Mouse (Mus musculus) CH12.LX (cell line): ENCODE measurements around the gene Tulp4. TPM values are rescaled to one million over a fixed set of nuclear protein-coding genes. Genes with fewer than 3 reads are reported as not detected.

Source experiments
- DNase-seq: peaks from one replicate; pipeline ENCODE4 v3.0.0-alpha.2; 2013; ENCODE audit errors: extremely low read depth
- H3K27ac ChIP-seq: 2 replicates; pipeline ENCODE4 v1.5.1; 2012; ENCODE audit warnings: low read depth, mild to moderate bottlenecking, control low read depth, moderate library complexity; ENCODE audit not compliant: insufficient read depth
- H3K27me3 ChIP-seq: replicated peaks from 2 replicates; pipeline ENCODE3; 2012; ENCODE audit warnings: inconsistent platforms
- H3K36me3 ChIP-seq, 2 experiments: replicated peaks in 1 of 2; 2 replicates each; pipeline versions ENCODE3 to v1.6.1; 2012; ENCODE audit warnings: inconsistent platforms in 1 of 2, low read length in 1 of 2, mild to moderate bottlenecking in 1 of 2, mixed read lengths in 1 of 2, moderate library complexity in 1 of 2; ENCODE audit not compliant: control insufficient read depth in 1 of 2, insufficient read depth in 1 of 2
- H3K4me1 ChIP-seq, 2 experiments: 2 replicates each; pipeline ENCODE4 v1.6.1; 2012; ENCODE audit warnings: inconsistent platforms in 1 of 2, moderate library complexity in 1 of 2; ENCODE audit not compliant: insufficient read depth in 2 of 2, control insufficient read depth in 1 of 2
- H3K4me2 ChIP-seq: 2 replicates; pipeline ENCODE4 v1.6.1; 2012; ENCODE audit warnings: low read depth, mild to moderate bottlenecking, control low read depth; ENCODE audit not compliant: poor library complexity, insufficient read depth, severe bottlenecking
- H3K4me3 ChIP-seq, 3 experiments: fragments of 150-350 bp in 1 of 3; sonication (generic) in 1 of 3; replicated peaks in 1 of 3; 2 replicates each; pipeline versions ENCODE3 to v1.5.1; 2011 to 2012; ENCODE audit warnings: low read depth in 2 of 3, low read length in 2 of 3, mild to moderate bottlenecking in 2 of 3, moderate library complexity in 2 of 3, control low read depth in 1 of 3, improper control_type of control experiment in 1 of 3, inconsistent platforms in 1 of 3, mixed read lengths in 1 of 3; ENCODE audit not compliant: poor library complexity in 1 of 3
- H3K79me2 ChIP-seq: replicated peaks from 2 replicates; pipeline ENCODE4 v1.6.1; 2012; ENCODE audit warnings: mild to moderate bottlenecking, moderate library complexity; ENCODE audit not compliant: control insufficient read depth, poor library complexity, insufficient read depth, severe bottlenecking; ENCODE audit errors: extremely low read depth
- H3K9ac ChIP-seq: 2 replicates; pipeline ENCODE4 v1.6.1; 2012; ENCODE audit warnings: low read depth, mild to moderate bottlenecking, control low read depth, moderate library complexity; ENCODE audit not compliant: insufficient read depth
- H3K9me3 ChIP-seq: replicated peaks from 2 replicates; pipeline ENCODE3; 2012; ENCODE audit warnings: low read length, inconsistent platforms, mixed read lengths
- BHLHE40 ChIP-seq: IDR thresholded peaks from 2 replicates; pipeline ENCODE4 v1.6.1; 2011; ENCODE audit warnings: mild to moderate bottlenecking, low read depth, low read length, improper control_type of control experiment
- CTCF ChIP-seq, 2 experiments: IDR thresholded peaks in 1 of 2; conservative IDR thresholded peaks in 1 of 2; 2 replicates each; pipeline ENCODE4 v1.5.1; 2011 to 2012; ENCODE audit warnings: low read depth in 2 of 2, low read length in 2 of 2, improper control_type of control experiment in 1 of 2, inconsistent platforms in 1 of 2, mild to moderate bottlenecking in 1 of 2, moderate library complexity in 1 of 2
- E2F4 ChIP-seq: IDR thresholded peaks from 2 replicates; pipeline ENCODE4 v1.6.1; 2011; ENCODE audit warnings: low read depth, low read length, improper control_type of control experiment; ENCODE audit not compliant: insufficient replicate concordance
- ELF1 ChIP-seq: IDR thresholded peaks from 2 replicates; pipeline ENCODE4 v1.6.1; 2014; ENCODE audit warnings: low read depth, mild to moderate bottlenecking, inconsistent platforms, low read length, improper control_type of control experiment
- ETS1 ChIP-seq: conservative IDR thresholded peaks from 2 replicates; pipeline ENCODE4 v1.6.1; 2012; ENCODE audit warnings: low read depth, mild to moderate bottlenecking, inconsistent platforms, low read length, improper control_type of control experiment, moderate library complexity
- IRF4 ChIP-seq: IDR thresholded peaks from 2 replicates; pipeline ENCODE4 v1.6.1; 2014; ENCODE audit warnings: low read depth, mild to moderate bottlenecking, inconsistent platforms, low read length, improper control_type of control experiment
- JUND ChIP-seq: conservative IDR thresholded peaks from 2 replicates; pipeline ENCODE4 v1.6.1; 2011; ENCODE audit warnings: low read depth, low read length, improper control_type of control experiment
- MAX ChIP-seq: IDR thresholded peaks from 2 replicates; pipeline ENCODE4 v1.6.1; 2011; ENCODE audit warnings: low read length, improper control_type of control experiment
- MAZ ChIP-seq: IDR thresholded peaks from 2 replicates; pipeline ENCODE4 v1.6.1; 2012; ENCODE audit warnings: low read depth, mild to moderate bottlenecking, inconsistent platforms, low read length, improper control_type of control experiment, moderate library complexity
- MEF2A ChIP-seq: IDR thresholded peaks from 2 replicates; pipeline ENCODE4 v1.6.1; 2014; ENCODE audit warnings: low read depth, mild to moderate bottlenecking, inconsistent platforms, low read length, improper control_type of control experiment, borderline replicate concordance
- MXI1 ChIP-seq: IDR thresholded peaks from 2 replicates; pipeline ENCODE4 v1.6.1; 2011; ENCODE audit warnings: mild to moderate bottlenecking, low read depth, low read length, improper control_type of control experiment
- NELFE ChIP-seq: IDR thresholded peaks from 2 replicates; pipeline ENCODE4 v1.6.1; 2011; ENCODE audit warnings: low read depth, low read length, improper control_type of control experiment
- NRF1 ChIP-seq: IDR thresholded peaks from 2 replicates; pipeline ENCODE4 v1.6.1; 2014; ENCODE audit warnings: low read depth, mild to moderate bottlenecking, inconsistent platforms, low read length, improper control_type of control experiment, moderate library complexity
- PAX5 ChIP-seq: IDR thresholded peaks from 2 replicates; pipeline ENCODE4 v1.6.1; 2012; ENCODE audit warnings: low read length, inconsistent platforms, mixed read lengths
- POLR2A ChIP-seq: IDR thresholded peaks from 2 replicates; pipeline ENCODE4 v1.6.1; 2011; ENCODE audit warnings: low read depth, mild to moderate bottlenecking, improper control_type of control experiment, low read length
- POLR2AphosphoS2 ChIP-seq: IDR thresholded peaks from 2 replicates; pipeline ENCODE4 v1.6.1; 2011; ENCODE audit warnings: low read depth, low read length, improper control_type of control experiment
- RAD21 ChIP-seq: IDR thresholded peaks from 2 replicates; pipeline ENCODE4 v1.6.1; 2011; ENCODE audit warnings: low read depth, mild to moderate bottlenecking, low read length, improper control_type of control experiment, moderate library complexity
- RCOR1 ChIP-seq: conservative IDR thresholded peaks from 2 replicates; pipeline ENCODE4 v1.6.1; 2012; ENCODE audit warnings: low read depth, mild to moderate bottlenecking, inconsistent platforms, low read length, improper control_type of control experiment
- SIN3A ChIP-seq: IDR thresholded peaks from 2 replicates; pipeline ENCODE4 v1.6.1; 2012; ENCODE audit warnings: low read length, improper control_type of control experiment, inconsistent platforms
- SMC3 ChIP-seq: IDR thresholded peaks from 2 replicates; pipeline ENCODE4 v1.6.1; 2011; ENCODE audit warnings: low read depth, low read length, improper control_type of control experiment
- TBP ChIP-seq: conservative IDR thresholded peaks from 2 replicates; pipeline ENCODE4 v1.6.1; 2011; ENCODE audit warnings: low read depth, low read length, improper control_type of control experiment
- TCF12 ChIP-seq: IDR thresholded peaks from 2 replicates; pipeline ENCODE4 v1.6.1; 2014; ENCODE audit warnings: low read depth, mild to moderate bottlenecking, inconsistent platforms, low read length, improper control_type of control experiment
- UBTF ChIP-seq: IDR thresholded peaks from 2 replicates; pipeline ENCODE4 v1.6.1; 2012; ENCODE audit warnings: low read depth, mild to moderate bottlenecking, inconsistent platforms, low read length, improper control_type of control experiment, moderate library complexity
- USF1 ChIP-seq: IDR thresholded peaks from 2 replicates; pipeline ENCODE4 v1.6.1; 2014; ENCODE audit warnings: low read depth, mild to moderate bottlenecking, inconsistent platforms, low read length, improper control_type of control experiment
- ZMIZ1 ChIP-seq: IDR thresholded peaks from 2 replicates; pipeline ENCODE4 v1.6.1; 2012; ENCODE audit warnings: low read depth, mild to moderate bottlenecking, inconsistent platforms, low read length, improper control_type of control experiment
- ZNF384 ChIP-seq: IDR thresholded peaks from 2 replicates; pipeline ENCODE4 v1.6.1; 2012; ENCODE audit warnings: low read depth, low read length, improper control_type of control experiment, inconsistent platforms
- dilution Hi-C: fragments of 300-500 bp; cut with MboI; formaldehyde crosslinking; loops from 2 replicates; pipeline ENCODE4 v1.14.3; 2020; ENCODE audit warnings: low sequenced_read_pairs; ENCODE audit not compliant: extremely low pct_unique_long_range_greater_than_20kb, extremely low pct_ligation_motif_present
- in situ Hi-C: fragments of 300-500 bp; cut with MboI; formaldehyde crosslinking; loops from 3 replicates; pipeline ENCODE4 v1.14.3; 2019; ENCODE audit warnings: low sequenced_read_pairs, low pct_ligation_motif_present, low pct_unique_long_range_greater_than_20kb, mixed read lengths
- polyA plus RNA-seq: library from polyadenylated mRNA; unstranded; fragments of >175 nt; gene quantifications from 2 replicates; pipeline ENCODE4 v1.2.1, GENCODE M21; 2012; ENCODE audit warnings: low read depth; ENCODE audit not compliant: insufficient read length
- total RNA-seq, 2 experiments: library from RNA; depleted of rRNA; stranded (reverse); fragments of 300-350 nt in 1 of 2; fragments of >200 nt in 1 of 2; gene quantifications; 2 replicates each; pipeline ENCODE4 v1.2.3; 2012 to 2014

Gene Tulp4
- total RNA-seq (2012; rRNA removed) (49.3 and 50.7 TPM in 2 replicates), total RNA-seq (2014; rRNA removed) (7.8 TPM in 2 replicates), polyA plus RNA-seq (31.7 and 33.6 TPM in 2 replicates)

DNA sequence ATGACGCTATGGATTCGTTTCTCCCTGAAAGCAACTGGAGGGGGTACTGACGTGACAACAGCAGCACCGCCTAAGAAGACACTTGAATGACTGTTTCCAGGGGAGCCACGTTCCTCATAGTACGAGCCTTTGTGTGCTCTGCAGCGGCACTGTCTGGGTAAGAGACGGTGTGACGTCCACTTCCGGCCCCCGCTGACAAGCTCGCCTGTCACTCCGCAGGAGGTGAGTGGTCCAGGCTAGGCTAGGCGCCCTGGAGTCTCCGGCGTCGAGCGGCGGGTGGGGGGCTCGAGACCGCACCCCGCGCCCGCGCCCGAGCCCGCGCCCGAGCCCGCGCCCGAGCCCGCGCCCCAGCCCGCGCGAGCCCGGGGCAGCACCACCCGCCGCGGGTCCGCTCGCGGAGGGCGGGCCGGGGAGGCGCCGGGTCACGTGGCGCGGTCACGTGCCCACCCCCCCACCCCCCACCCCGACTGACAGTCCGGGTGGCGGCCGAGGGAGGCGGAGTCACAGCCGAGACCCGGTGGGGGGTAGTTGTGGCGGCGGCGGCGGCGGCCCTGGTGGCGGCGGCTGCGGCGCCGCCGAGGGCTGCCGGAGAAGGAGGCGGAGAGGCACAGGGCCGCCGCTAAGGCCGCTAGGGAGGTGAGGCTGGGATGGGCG lies at the start of gene Tulp4:
Gene Tulp4 (plus strand): TSS at position 77 of the 654 bp plus-strand sequence.
- peak; percentile 82 for DNase-seq
- Histone ChIP-seq H3K4me3 (peak within 1 kb of the TSS; percentile 64 to 85 (median 75)), H3K4me1 (peaks cover 2 to 20% of the 10 kb centered on the region in 2 experiments; a peak in 2 of 4 replicates), H3K27me3 (peaks cover 2% of the 10 kb centered on the region), H3K4me2 (peak within 1 kb of the TSS; percentile 84), H3K9me3 (no peaks in the 10 kb centered on the region), H3K79me2 (no peaks in the 10 kb centered on the region), H3K36me3 (peaks cover 0 to 15% of the 10 kb centered on the region in 2 experiments), H3K27ac (peak within 1 kb of the TSS; percentile 51; the same call in 1 of the 2 replicates), H3K9ac (peak within 1 kb of the TSS; percentile 87)
- in situ Hi-C loops (no loop called here), dilution Hi-C loops (no loop called here)
- TF ChIP-seq UBTF (peak; percentile 73; the same call in 1 of the 2 replicates), USF1 (peak; percentile 86), MAX (0 out of 2 replicates have a peak, but pooled peaks have one; percentile 65), NELFE (peak; percentile 63), ZNF384 (no peak), BHLHE40 (peak; percentile 63), ETS1 (peak; percentile 30; the same call in 1 of the 2 replicates), RAD21 (no peak), SIN3A (peak; percentile 73), TCF12 (peak; percentile 37; the same call in 1 of the 2 replicates), POLR2A (peak; percentile 73), RCOR1 (no peak), ELF1 (peak; percentile 67), MXI1 (no peak; the same call in 1 of the 2 replicates), SMC3 (no peak), TBP (0 out of 2 replicates have a peak, but pooled peaks have one; percentile 40), MAZ (peak; percentile 65; the same call in 1 of the 2 replicates), CTCF (conservative IDR thresholded peaks at IDR 0.05 in 1 of 2, IDR thresholded peaks at IDR 0.05 in 1 of 2; ENCODE audit: low read depth in 2 of 2, low read length in 2 of 2) (no peak), JUND (no peak)

DNA sequence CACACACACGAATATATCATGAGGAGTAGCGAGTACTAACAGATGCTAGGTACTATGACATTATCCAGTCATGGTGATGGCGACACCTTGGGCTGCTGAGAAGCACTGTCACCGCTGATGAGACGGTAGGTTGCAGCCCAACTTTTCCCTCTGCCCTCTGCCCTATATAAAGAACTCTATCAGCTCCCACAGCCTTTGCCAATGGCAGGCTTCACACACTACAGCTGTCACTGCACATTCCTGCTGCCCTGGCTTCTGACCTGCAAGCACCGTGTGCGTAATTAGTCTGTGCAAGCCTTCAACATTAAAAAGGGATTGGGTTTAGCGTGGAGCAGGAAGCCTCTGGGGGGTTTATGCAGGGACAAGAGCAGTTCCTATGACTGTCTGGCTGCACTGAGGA lies 43.4 kb upstream of the Tulp4 start:
- Histone ChIP-seq H3K36me3 (peaks cover 13 to 46% of the 10 kb centered on the region in 2 experiments), H3K27me3 (no peaks in the 10 kb centered on the region), H3K4me1 (peaks cover 0 to 28% of the 10 kb centered on the region in 2 experiments; a peak in 2 of 4 replicates), H3K27ac (no peak overlapping the region), H3K4me2 (no peak overlapping the region), H3K9me3 (peaks cover 2% of the 10 kb centered on the region), H3K9ac (no peak overlapping the region), H3K79me2 (no peaks in the 10 kb centered on the region), H3K4me3 (no peak overlapping the region)
- no peak for DNase-seq
- dilution Hi-C loops (no loop called here), in situ Hi-C loops (no loop called here)
- TF ChIP-seq PAX5 (no peak), POLR2A (no peak), TCF12 (no peak), E2F4 (no peak), ETS1 (no peak), MEF2A (no peak), RAD21 (no peak), NRF1 (no peak), MAZ (no peak), IRF4 (no peak), SIN3A (no peak), ELF1 (no peak), ZMIZ1 (no peak), POLR2AphosphoS2 (no peak), MXI1 (no peak), BHLHE40 (no peak), JUND (no peak), TBP (no peak), RCOR1 (no peak), SMC3 (no peak)
